Mouse (Mus musculus) thymus, postnatal 14 days (tissue): ENCODE results near the gene Zfand2b.
A peak's percentile ranks its signal among the peaks of the same experiment; 100 is the strongest.

Experiments
- DNase-seq: peaks from one replicate; pipeline ENCODE4 v3.0.0; 2021

Zfand2b gene

DNA sequence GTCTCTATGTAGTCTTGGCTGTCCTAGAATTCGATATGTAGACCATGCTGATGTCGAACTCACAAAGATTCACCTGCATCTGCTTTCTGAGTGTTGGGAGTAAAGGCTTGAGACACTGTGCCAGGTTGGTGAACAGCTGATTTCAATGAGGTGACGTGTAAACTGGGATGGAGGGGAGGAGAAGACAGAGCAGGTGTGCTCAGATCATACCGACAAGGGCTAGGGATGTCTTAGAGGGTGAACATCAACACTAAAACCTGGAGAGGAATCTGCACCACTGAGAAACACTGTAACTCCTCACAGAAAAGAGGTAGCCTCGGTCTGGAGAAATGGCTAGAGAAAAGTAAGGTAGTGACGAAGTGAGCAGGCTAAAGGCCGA is 364 bp upstream of the Zfand2b start:
- no peak for DNase-seq

DNA sequence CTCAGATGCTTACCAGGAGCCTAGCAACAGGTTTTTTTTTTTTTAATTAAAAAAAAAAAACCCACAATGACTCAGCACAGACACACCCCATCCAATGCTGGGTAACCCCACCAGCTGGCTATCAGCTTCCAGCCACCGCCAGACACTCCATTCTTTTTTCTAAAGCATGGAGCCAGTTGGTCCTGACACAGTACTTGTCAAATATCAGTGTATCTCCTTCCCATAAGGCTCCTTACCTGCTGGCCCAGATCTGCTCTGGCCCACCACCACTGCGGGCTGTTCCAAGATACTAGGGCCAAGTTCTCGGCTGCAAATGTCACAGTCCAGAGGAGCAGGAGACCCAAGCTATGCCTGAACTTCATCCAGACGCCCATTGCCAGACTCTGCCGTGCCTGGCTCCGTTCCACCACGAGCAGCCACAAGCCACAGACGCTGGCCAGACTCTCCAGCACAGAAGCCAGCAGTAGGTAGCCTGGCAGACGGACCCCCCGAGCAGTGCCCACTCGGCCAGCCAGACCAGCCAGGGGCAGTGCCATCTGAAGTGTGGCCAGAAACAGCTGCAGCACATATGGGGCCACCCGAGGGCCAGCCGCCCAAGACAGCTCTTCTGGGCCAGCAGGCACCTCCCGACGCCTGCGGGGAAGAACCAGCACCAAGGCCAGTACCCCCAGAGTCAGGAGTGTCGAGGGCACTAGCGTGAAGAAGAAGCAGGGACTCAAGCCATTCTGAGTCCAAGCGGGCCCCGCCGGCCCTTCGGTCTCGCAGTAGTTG is 11.1 kb downstream of the Zfand2b start:
- no peak for DNase-seq

DNA sequence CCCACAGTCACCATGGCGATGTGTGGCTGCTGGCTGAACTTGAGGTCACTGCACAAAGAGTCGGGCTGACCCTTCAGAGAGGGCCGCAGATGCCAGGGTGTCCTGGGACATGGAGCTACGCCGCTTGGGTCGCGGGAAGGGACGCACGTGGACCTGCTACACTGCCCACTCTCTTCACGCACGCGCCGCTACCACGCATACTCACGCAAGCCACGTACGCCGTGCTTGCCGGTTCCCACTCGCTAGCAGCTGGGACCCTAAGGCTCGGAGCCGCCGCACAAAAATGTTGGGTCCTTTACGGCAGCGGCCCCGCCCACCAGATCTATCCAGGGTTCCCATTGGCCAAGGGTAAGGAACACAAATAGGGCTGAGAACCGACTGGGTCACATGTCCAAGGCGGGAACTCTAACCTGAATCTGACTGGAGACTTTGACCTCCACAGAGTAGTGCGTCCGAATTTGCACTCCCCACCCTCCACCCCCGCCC is 11.7 kb downstream of the Zfand2b start, which contains the start of gene Abcb6:
Gene Abcb6 (minus strand): TSS at position 288 of the 486 bp plus-strand sequence.
- peak; percentile 87 for DNase-seq

DNA sequence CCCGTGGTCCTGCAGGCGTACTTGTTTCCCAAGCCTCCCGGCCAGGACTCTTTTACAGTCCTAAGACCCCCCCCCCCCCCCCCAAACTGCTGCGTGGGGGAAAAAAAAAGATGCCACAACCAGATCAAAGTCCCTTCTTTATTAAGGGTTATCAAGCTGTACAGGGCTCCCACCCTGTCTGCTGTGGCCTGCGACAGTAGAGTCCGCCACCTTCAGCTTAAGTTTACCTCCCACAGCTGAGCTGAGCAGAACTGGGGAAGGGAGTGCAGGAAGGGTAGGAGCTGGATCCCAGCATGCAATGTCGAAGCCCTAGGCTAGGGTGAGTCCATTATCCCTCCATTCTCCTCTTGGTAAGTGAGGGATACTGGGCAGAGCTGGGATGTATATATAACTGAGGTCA is 12.3 kb downstream of the Zfand2b start:
- no peak for DNase-seq

DNA sequence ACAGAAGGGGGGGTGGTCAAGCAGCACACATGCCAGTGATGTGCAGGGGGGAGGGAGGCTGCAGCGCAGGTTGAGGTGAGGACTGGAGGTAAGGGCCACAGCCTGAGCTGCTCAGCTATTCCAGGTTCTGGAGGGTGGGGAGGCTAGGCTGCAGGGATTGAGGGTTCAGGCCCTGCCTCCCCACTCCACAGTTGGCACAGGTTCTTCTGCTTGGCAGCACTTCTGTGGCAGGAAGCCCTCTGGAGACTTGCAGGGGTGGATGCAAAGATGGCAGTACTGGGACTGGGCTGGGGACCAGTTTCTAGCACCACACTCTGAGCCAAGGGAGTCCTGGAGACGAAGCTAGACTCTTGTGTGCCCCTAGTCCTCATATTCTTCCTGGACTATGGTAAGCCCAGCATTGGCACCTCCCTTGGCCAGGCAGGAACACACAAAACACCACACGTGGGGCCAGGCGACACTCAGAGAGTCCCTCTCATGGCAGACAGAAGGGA is 13.0 kb downstream of the Zfand2b start:
- DNase-seq: no peak

DNA sequence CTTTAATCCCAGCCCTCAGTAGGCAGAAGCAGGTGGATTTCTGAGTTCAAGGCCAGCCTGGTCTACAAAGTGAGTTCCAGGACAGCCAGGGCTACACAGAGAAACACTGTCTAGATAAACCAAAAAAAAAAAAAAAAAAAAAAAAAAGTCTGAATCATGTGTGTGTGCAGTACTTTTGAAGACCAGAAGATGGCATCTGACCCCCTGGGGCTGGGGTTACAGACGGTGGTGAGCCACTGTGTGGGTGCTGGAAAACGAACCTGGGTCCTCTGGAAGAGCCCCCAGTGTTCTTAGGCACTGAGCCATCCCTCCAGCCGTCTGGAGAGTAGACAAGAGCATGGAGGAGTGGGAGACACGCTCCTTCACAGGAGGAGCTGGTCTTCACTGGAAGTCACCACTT is 13.7 kb downstream of the Zfand2b start:
- no peak for DNase-seq

DNA sequence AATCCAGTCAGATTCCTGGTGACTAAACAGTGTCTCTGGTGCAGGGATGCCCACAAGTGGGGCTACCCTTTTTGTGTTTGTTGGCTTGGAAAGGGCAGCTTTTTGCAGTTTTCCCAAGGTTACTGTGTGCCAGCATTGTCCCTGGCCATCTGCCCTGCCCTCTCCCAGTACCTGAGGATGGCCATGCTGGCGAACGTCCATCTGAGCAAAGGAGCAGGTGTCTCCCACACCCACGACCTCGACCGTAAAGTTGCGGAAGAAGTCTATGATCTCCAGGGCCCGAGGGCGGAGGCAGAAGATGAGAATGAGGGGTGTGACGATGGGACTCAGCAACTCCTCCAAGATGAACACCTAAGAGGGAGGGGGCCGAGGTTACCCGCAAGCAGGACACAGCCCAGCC is 17.0 kb downstream of the Zfand2b start:
- no peak for DNase-seq

DNA sequence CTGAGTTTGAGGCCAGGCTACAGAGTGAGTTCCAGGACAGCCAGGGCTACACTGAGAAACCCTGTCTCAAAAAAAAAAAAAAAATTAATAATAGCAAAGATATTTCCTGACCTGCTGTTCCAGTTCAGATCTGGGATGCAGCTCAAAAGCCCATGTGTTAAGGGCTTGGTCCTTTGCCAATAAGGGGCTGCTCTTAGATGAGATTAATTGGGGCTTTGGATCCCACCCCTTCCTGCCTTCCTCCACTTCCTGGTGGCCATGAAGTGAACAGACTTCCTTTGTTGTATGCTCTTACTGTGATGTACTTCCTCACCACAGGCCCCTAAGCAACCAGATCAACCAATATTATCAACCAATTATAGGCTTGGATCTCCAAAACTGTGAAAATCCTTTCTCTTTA is 18.7 kb downstream of the Zfand2b start:
- DNase-seq: no peak

DNA sequence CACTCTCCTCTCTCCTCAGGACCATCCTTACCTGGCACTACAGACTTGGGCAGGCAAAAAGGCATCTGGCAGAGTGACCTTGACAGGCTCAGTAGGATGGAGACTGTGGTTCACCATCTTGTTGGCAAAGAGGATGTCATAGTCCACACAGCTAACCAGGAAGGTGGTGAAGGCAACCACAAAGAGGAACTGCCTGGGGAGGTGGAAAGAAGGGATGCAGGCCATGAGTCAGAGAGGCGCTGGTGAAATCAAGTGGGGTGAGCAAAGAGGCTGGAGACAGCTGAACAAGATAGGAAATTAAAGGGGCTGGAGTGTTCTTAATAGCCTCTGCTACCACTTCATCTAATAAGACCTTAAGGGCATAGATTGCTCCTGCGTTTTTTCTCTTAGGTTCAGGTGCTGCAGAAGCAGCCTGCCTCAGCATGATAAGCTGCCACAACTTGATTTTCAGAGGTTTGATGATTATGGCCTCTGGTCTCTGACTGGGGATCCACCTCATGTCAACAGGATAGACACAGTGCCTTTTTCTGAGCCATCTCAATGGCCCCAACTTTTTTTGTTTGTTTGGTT is 19.6 kb downstream of the Zfand2b start:
- DNase-seq: no peak

DNA sequence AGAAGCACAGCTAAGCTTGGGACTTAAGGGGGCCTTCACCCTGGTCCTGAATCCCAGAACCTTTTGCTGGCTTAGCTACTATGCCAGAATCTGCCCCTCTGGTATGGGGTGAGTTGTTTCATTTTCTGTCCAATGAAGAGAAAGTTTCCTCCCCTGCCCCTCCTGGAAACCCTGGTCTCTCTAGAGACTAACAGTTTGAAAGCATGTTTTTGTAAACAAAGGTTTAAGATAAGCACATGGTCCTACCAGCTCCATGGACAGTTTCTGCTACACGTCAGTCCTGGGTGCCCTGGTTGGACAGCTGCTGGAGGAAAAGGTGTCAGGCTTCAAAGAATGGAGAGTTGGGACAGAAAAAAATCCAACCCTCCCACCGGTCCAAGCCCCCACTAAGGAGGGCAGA is 22.1 kb downstream of the Zfand2b start:
- no peak for DNase-seq

DNA sequence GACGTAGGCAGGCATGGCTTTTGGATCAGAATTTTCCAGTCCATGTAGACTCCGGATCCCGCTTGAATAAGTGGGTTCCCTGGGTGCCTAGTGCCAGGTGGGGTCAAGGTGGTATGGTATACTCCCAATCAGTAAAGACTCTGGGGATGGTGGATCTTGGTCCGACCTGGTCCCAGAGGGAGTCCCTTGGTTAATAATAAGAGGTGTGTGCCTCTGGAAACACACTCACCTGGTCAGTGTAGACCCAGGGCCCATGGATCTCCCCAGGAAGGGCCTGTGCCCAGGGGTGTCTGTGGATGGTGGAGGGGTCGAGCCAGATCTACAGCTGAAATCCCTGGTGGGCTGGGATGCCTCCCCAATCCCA is 22.8 kb downstream of the Zfand2b start:
- no peak for DNase-seq

DNA sequence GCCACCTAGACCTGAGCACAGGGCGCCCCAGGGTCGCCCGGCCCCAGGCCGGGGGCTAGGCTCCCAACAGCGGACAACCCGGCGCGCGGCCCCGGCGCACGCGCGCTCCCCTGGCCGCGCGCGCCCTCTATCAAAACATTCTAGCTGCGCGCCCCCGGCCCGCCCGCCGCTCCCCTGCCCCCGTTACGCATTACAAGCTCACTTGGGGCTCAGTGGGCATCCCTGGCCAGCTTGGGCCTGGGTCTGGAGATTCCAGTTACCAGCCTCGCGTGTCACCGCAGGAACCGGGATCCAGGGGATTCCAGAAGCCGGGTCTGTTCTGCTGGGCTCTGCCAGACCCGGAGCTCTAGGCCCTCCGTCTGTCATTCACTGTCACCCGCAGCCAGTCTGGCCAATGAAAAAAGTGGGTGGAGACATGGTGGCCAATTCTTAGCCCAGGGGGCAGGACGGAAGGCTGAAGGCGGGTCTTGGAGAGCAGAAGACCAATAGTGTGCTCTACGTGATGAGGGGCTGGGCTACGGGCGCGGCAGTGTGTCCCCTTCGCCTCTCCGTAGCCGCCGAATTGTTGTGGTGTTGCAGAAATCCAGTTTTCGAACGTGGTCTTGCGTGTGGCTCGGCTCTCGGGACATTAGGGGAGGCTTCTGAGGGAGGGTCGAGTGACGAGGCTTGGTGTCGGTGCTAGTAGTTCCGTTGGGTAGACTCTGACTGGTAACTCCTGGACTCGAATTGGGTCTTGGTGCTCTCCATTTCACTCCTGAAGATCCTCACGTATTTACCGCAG is 23.4 kb downstream of the Zfand2b start, which contains the start of the genes Ankzf1 and Atg9a:
Gene Ankzf1 (plus strand): TSS at position 530 of the 781 bp plus-strand sequence.
Gene Atg9a (minus strand): TSS at position 575 of the 781 bp plus-strand sequence.
- peak; percentile 94 for DNase-seq

DNA sequence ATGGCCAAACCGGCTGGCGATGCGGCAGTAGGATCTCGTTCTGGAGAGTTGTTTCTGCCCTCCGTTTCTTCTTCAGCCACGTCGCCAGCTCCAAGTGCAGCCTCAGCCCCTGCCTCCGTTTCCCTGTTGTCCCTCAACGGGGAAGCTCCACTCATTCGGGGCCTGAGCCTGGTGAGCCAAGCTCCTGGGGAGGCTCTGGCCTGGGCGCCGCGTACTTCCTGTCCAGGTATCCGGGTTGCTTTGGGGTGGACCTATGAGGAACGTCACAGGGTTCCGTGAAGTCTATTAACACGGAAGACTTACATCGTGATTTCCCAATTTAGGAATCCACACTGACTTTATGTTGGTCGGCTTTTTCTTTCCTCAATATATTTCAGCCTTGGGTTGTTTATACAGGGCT is 24.0 kb downstream of the Zfand2b start:
- DNase-seq: peak; percentile 48

DNA sequence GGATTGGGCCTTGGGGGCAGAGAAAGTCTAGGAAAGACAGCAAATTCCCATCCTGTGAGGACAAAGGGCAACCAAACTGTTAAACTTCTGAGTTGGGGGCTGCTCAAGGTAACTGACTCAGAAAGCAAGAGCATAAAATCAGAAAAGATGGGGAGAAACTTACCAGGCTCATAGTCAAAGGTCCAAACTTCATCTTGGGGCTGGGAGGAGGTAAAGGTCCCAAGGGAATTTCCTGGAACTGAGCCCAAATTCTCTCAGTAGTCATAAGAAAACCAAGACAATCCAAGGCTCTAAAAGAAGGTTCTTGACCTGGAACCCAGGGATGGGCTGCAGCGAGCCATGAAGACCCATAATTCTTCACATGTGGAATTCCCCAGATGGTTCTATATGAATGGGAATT is 32.8 kb downstream of the Zfand2b start:
- DNase-seq: no peak

DNA sequence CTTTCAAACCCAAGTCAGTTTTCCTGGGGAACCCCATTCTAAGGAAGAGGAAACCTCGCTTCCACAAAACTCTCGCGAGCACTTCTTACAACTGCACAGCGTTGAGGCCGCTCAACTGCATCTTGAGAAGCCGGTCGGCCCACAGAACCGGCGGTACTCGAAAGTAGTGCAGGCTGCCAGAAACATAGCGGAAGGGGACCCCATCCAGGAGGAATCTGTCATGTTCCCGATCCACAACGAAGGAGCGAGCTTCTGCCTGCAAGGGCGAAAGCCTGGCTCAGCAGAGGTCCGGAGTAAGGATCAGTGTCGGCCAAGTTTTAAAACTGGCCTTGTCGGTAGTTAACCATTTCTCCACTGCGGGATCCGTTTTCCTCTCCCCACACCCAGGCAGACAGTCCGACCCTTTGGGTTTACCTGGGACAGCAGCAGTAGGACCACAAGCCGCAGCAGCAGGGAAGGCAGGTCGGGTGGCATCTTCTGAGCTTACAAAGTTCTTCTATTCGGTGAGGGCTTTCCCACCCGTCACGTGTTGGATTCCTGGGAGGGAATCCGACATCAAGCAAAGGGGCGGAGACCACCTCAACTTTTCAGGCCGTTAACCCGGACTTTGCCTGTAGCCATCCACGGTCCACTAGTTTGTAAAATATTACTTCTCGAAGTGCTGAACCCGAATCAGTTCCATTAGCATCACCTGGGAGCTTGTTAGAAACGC is 40.7 kb downstream of the Zfand2b start:
- DNase-seq: peak; percentile 52

DNA sequence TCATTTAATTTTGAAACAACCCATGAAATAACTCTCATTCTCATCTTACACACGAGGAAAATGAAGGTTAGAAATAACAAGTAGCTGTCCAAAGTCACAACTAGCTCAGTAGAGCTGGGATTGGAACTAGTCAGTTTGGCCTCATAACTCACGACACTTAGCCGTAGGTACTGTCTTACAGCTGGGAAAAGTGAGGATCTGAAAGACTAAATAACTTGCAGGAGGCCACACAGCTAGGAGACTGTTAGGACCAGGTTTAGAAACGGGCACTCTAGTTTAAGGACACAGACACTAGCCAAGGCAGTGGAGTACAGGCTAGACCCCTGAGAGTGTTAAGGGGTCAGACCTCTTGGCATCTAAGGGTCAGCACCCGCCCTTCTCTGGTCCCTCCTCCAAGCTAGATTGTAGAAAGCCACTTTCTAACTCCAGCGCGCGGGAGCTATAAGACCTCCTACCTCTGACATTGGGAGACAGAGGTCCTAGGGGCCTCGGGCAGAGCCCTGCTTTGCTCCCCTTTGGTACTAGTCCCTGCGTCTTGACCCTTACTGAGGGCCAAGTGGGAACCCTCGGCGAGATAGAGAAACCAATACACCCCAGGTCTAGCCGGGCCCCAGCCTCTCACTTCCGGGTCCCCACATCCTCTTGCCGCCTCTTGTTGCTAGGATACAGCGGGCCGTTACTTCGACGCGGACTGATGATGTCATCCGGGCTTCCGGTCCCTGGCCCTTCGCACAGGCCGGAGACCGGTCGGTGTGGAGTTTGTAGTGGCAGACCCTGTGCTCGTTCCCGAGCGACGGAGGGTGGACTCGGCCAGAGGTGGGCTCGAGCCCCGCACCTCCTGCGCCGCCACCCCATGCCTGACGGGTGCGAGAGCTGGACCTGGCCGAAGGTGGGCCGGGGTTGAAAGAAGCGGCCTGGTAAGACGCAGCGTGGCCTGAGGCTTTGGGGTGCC is 42.0 kb downstream of the Zfand2b start, which contains the start of the genes Glb1l and Stk16:
Gene Glb1l (minus strand): TSS at position 678 of the 952 bp plus-strand sequence.
Gene Stk16 (plus strand): TSS at position 703 of the 952 bp plus-strand sequence.
- DNase-seq: peak; percentile 96

DNA sequence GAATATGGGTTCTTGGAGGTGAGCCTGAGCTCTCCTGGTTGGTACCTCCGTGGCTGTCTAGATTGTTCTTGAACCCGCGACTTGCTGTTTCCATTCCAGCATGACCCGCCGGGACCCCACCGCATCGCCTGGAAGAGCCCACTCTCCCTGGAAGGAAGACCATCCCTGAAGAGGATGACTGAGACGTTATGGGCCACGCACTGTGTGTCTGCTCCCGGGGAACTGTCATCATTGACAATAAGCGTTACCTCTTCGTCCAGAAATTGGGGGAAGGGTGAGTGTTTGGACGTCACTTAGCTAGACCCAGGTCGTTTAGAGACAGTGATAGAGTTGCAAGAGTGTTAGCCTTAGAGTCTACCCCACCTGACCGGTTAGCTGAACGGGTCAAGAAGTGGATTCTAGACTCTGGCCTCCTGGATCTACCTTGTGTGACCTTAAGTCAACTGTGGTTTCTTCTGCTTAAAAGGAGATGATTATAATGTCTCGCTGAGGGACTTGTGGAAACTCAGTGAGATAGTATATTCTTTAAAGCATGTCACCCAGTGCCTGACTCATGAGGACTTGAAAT is 42.8 kb downstream of the Zfand2b start:
- DNase-seq: no peak

DNA sequence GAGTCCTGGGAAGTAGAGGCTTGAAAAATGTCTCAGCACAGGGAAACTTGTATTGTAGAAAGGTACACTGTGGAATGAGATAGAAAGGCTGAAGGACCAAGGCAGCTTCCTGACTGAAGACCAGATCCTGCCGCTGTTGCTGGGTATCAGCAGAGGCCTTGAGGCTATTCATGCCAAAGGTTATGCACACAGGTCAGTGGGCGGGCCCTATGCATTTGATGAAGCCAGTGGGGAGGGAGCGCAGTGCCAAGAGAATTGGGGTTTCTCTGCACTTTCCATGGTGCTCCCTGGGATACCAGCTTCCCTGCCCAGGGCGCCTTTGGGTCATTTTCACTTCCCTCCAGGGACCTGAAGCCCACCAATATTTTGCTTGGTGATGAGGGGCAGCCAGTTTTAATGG is 44.1 kb downstream of the Zfand2b start:
- peak; percentile 4 for DNase-seq

DNA sequence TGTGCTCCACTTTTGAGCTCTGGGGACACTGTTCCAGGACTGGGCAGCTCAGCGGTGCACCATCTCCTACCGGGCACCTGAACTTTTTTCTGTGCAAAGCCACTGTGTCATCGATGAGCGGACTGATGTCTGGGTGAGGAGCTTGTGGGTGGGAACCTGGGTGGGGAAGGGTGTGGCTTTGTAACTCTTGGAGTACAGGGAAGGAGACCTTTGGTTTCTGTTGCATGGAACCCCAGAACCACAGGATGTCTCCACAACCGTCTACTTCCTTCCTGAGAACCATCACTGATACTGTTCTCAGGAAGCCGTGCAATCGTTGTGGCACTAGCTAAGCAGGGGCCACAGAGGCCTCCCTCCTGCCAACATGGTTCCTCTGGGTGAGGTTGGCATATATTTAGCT is 44.6 kb downstream of the Zfand2b start:
- DNase-seq: peak; percentile 18

DNA sequence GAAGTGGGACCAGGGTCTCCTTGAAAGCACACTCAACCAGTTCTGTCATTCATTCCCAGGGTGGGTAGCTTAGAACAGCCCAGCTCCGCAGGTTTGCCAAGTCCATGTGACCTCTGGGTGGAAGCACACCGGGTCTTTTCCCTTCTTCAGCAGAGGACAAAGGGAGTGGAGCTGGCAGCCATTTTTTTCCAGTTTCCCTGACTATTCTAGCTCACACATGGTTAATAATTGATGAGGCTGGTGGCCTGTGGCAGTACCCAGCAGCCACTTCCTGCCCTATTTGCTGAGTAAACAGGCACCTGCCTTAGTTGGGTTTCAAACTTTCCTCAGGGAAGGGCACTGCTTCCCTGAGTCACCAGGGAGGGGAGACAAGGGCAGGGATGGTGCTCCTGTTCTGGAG is 46.0 kb downstream of the Zfand2b start:
- DNase-seq: no peak

DNA sequence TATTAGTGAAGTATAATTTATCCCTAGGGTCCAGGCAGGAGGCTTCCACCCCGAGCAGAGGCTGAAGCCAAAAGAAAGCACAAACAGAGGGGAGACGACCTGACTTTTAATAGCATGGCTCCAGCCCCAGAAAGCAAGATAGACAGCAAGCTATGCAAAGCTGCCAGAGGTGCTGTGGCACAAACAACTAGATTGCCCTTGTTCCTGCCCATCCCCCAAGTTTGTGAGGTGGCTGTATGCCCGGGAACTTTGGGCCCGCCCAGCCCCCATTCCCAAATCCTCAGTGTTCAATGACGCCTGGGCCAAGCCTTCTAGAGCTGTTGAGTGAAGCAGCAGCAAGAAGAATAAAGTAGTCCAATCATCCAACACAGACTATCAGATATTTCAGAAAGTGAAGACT is 46.4 kb downstream of the Zfand2b start:
- DNase-seq: peak; percentile 7
